8 mouse cellular contexts compared by ENCODE assay signal in genomic region chr4:48124416-48124772, GRCm38 (mm10). TPM values are rescaled to one million over a fixed set of nuclear protein-coding genes. Genes with fewer than 3 reads are reported as not detected.
A peak's percentile ranks its signal among the peaks of the same experiment; 100 is the strongest.
DNase-seq lines count a peak whose midpoint lies in the region; ATAC-seq and TF ChIP-seq lines count a peak whose summit lies in the region.

No protein-coding gene starts in this region.

- no peak for DNase-seq in cerebellum, adult 2 months
- DNase-seq in cerebellum, postnatal 10 days = no peak
- DNase-seq in 416B (ENCODE audit: low read depth) = peak; percentile 81
- DNase-seq in limb, embryonic 10.5 days (ENCODE audit: low spot score) = no peak
- no peak for DNase-seq in layer of hippocampus, postnatal 36 days
- DNase-seq in T-cell, adult 2 months (ENCODE audit: low spot score) = no peak

- TF ChIP-seq POLR2A in cerebellum, adult 2 months (IDR thresholded peaks at IDR 0.05; ENCODE audit: borderline replicate concordance, insufficient read depth, low read length) = no peak

- WGBS in cerebellum, adult 2 months = 4% methylated on average over 9 of the region's 9 CpGs
- 8% methylated on average over 9 of the region's 9 CpGs for WGBS in limb, embryonic 10.5 days
- WGBS in midbrain, embryonic 16.5 days = 2% methylated on average over 9 of the region's 9 CpGs

- H3K9ac ChIP-seq in midbrain, embryonic 16.5 days (ENCODE audit: low read depth, low read length) = peak overlapping the region; percentile 91; the same call in 1 of the 2 replicates

- peaks cover 4% of the 10 kb centered on the region for H3K36me3 ChIP-seq in erythroblast, embryonic 14.5 days (ENCODE audit: control insufficient read depth)
- no peaks in the 10 kb centered on the region for H3K36me3 ChIP-seq in limb, embryonic 10.5 days
- H3K36me3 ChIP-seq in midbrain, embryonic 16.5 days (ENCODE audit: control insufficient read depth, insufficient read depth, low read length) = no peaks in the 10 kb centered on the region

- H3K4me2 ChIP-seq in midbrain, embryonic 16.5 days (ENCODE audit: low read length) = peak overlapping the region; percentile 87

- ATAC-seq in midbrain, embryonic 16.5 days = peak; percentile 89

- no peak for TF ChIP-seq CTCF in cerebellum, adult 2 months (IDR thresholded peaks at IDR 0.05; ENCODE audit: borderline replicate concordance, insufficient read depth, low read depth, low read length)

- H3K27ac ChIP-seq in cerebellum, adult 2 months (ENCODE audit: insufficient read depth, low read length) = no peak overlapping the region
- H3K27ac ChIP-seq in limb, embryonic 10.5 days = no peak overlapping the region
- H3K27ac ChIP-seq in midbrain, embryonic 16.5 days (ENCODE audit: low read length) = 0 out of 2 replicates have a peak overlapping the region, but pooled peaks have one; percentile 47

- H3K27me3 ChIP-seq in cerebellum, adult 2 months (ENCODE audit: control insufficient read depth, insufficient read depth, low read length) = no peaks in the 10 kb centered on the region
- H3K27me3 ChIP-seq in erythroblast, embryonic 14.5 days (ENCODE audit: control insufficient read depth) = peaks cover 34% of the 10 kb centered on the region
- H3K27me3 ChIP-seq in limb, embryonic 10.5 days (ENCODE audit: low read depth, poor library complexity, severe bottlenecking) = no peaks in the 10 kb centered on the region
- no peaks in the 10 kb centered on the region for H3K27me3 ChIP-seq in midbrain, embryonic 16.5 days (ENCODE audit: control insufficient read depth, insufficient read depth, low read depth, low read length)

- H3K9me3 ChIP-seq in erythroblast, embryonic 14.5 days (ENCODE audit: control insufficient read depth, low read length) = no peaks in the 10 kb centered on the region
- no peaks in the 10 kb centered on the region for H3K9me3 ChIP-seq in limb, embryonic 10.5 days (replicated peaks)
- no peaks in the 10 kb centered on the region for H3K9me3 ChIP-seq in midbrain, embryonic 16.5 days (replicated peaks; ENCODE audit: control insufficient read depth, low read length, poor library complexity, severe bottlenecking)

- H3K4me3 ChIP-seq in cerebellum, adult 2 months (replicated peaks; ENCODE audit: insufficient read depth, low read depth, low read length) = peak overlapping the region; percentile 68
- peak overlapping the region; percentile 97 for H3K4me3 ChIP-seq in erythroblast, embryonic 14.5 days (replicated peaks)
- peak overlapping the region; percentile 77 for H3K4me3 ChIP-seq in limb, embryonic 10.5 days
- peak overlapping the region; percentile 85 for H3K4me3 ChIP-seq in midbrain, embryonic 16.5 days (ENCODE audit: low read depth, low read length)

- H3K4me1 ChIP-seq in cerebellum, adult 2 months (ENCODE audit: control insufficient read depth, insufficient read depth, low read length) = no peaks in the 10 kb centered on the region
- H3K4me1 ChIP-seq in erythroblast, embryonic 14.5 days (ENCODE audit: control insufficient read depth) = peaks cover 30% of the 10 kb centered on the region
- peaks cover 6% of the 10 kb centered on the region; the same call in 1 of the 2 replicates for H3K4me1 ChIP-seq in limb, embryonic 10.5 days
- peaks cover 3% of the 10 kb centered on the region; the same call in 1 of the 2 replicates for H3K4me1 ChIP-seq in midbrain, embryonic 16.5 days (ENCODE audit: control insufficient read depth, insufficient read depth, low read length)

RNA-seq across cellular contexts. Expression of gene Stx17, which starts 0.3 kb away (rescaled TPM):
- polyA plus RNA-seq in cerebellum, adult 2 months (2012; rRNA removed) = 11.7 and 12.5 TPM in 2 replicates
- polyA plus RNA-seq in erythroblast, embryonic 14.5 days (2012) = 0.17 and 0.57 TPM in 2 replicates
- polyA plus RNA-seq in limb, embryonic 10.5 days (2016; fragmentation: Nextera tagmentation; extraction: Ambion mirVana) = 18.9 and 25.6 TPM in 2 replicates
- 27.4 and 28.8 TPM in 2 replicates for polyA plus RNA-seq in midbrain, embryonic 16.5 days (2015; fragmentation: Nextera tagmentation; extraction: Ambion mirVana)
- 10 to 100 TPM; 17.5 to 20.6 TPM for total RNA-seq in layer of hippocampus, postnatal 36 days (2021)
